Mouse (Mus musculus): Measurements from ENCODE around the gene Evi5. TPM values are rescaled to one million over a fixed set of nuclear protein-coding genes. Genes with fewer than 3 reads are reported as not detected.
A peak's percentile ranks its signal among the peaks of the same experiment; 100 is the strongest.

The Evi5 gene
- 45.9 and 50.2 TPM in 2 replicates for polyA plus RNA-seq (2014; fragmentation: Nextera tagmentation; extraction: Ambion mirVana)

DNA sequence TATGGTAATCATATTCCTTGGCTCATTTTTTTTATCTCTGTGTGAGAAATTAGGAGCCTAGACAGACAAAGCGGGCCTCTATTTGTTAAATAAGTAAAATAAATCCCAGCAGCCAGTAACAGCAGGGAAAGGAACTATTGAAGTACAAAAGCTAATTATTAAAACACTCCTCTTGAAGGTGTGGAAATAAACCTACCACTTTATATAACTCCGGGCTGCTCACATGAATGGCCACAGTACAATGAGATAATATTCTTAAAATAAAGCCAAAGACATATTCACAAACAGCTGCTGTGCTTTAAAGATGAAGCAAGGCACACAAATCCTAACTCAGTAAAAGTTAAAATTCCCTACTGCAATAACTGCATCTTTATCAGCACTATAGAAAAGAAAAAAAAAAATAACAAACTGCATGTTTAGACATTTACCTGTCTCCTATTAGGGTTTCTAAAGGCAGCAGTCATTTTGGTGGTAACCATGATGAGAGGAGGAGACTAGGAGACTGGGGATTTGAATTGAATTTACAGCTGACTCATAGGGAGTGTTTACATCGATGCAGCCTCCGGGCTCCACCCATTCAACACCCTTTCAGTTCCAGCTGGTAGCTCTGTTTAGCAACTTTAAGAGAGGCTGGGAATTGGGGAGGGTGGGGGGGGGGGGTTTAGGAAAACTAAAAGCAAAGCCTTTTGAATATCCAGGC, at the start of gene Evi5:
Evi5 (minus strand) TSS at position 547 of the 700 bp plus-strand sequence.
- Histone ChIP-seq H3K27me3 (ENCODE audit: control insufficient read depth, insufficient read depth, low read length) (no peaks in the 10 kb centered on the region), H3K36me3 (ENCODE audit: control insufficient read depth, insufficient read depth, low read length) (no peaks in the 10 kb centered on the region), H3K4me3 (ENCODE audit: control insufficient read depth in 1 of 2, insufficient read depth in 1 of 2, low read depth in 1 of 2, low read length in 2 of 2) (peak within 1 kb of the TSS; percentile 19 to 26; a peak in 1 of 4 replicates), H3K27ac (replicated peaks in 1 of 2; ENCODE audit: control insufficient read depth in 1 of 2, insufficient read depth in 1 of 2, low read depth in 2 of 2, low read length in 2 of 2) (peak within 1 kb of the TSS; percentile 94 to 98), H3K9me3 (ENCODE audit: control insufficient read depth, low read length) (no peaks in the 10 kb centered on the region), H3K4me1 (ENCODE audit: control insufficient read depth in 2 of 2, insufficient read depth in 2 of 2, low read length in 2 of 2) (peaks cover 6 to 35% of the 10 kb centered on the region in 2 experiments), H3K4me2 (ENCODE audit: low read length) (peak within 1 kb of the TSS; percentile 46), H3K9ac (ENCODE audit: low read length) (peak within 1 kb of the TSS; percentile 14)
- no peak for ATAC-seq (ENCODE audit: insufficient number of reproducible peaks, insufficient read depth, low FRiP score, low read depth)
- WGBS = 25% methylated on average over 4 of the region's 4 CpGs

DNA sequence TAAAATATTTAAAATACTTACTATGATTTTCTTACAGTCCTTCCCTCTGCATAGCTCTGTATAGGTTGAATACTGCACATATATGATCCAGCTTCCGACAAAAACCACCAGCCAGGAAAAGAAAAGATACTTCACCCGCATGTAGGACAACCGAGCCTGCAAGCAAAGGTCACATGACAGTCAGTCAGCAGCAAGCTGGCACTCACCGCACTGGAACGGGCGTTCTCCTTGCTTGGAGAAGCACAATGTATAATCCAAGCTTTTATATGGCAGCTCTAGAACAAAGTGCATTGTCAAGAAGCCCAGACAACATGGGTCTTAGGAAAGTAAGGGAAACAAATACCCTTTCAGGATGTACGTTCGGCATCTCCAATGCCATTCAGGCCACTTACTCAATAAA, 49.7 kb upstream of the Evi5 start:
- no peak overlapping the region for H3K27ac ChIP-seq (replicated peaks in 1 of 2; ENCODE audit: control insufficient read depth in 1 of 2, insufficient read depth in 1 of 2, low read depth in 2 of 2, low read length in 2 of 2)
- no peak overlapping the region for H3K4me2 ChIP-seq (ENCODE audit: low read length)
- ATAC-seq (ENCODE audit: insufficient number of reproducible peaks, insufficient read depth, low FRiP score, low read depth) = no peak
- H3K4me1 ChIP-seq (ENCODE audit: control insufficient read depth in 2 of 2, insufficient read depth in 2 of 2, low read length in 2 of 2) = no peaks in the 10 kb centered on the region
- 79% methylated on average over 8 of the region's 8 CpGs for WGBS
- H3K27me3 ChIP-seq (ENCODE audit: control insufficient read depth, insufficient read depth, low read length) = no peaks in the 10 kb centered on the region
- no peaks in the 10 kb centered on the region for H3K9me3 ChIP-seq (ENCODE audit: control insufficient read depth, low read length)
- no peak overlapping the region for H3K4me3 ChIP-seq (ENCODE audit: control insufficient read depth in 1 of 2, insufficient read depth in 1 of 2, low read depth in 1 of 2, low read length in 2 of 2)
- H3K9ac ChIP-seq (ENCODE audit: low read length) = no peak overlapping the region
- H3K36me3 ChIP-seq (ENCODE audit: control insufficient read depth, insufficient read depth, low read length) = no peaks in the 10 kb centered on the region

- 81% methylated on average over 1 of the region's 1 CpGs for WGBS
- Histone ChIP-seq H3K4me2 (ENCODE audit: low read length) (no peak overlapping the region), H3K27ac (replicated peaks in 1 of 2; ENCODE audit: control insufficient read depth in 1 of 2, insufficient read depth in 1 of 2, low read depth in 2 of 2, low read length in 2 of 2) (no peak overlapping the region), H3K9me3 (ENCODE audit: control insufficient read depth, low read length) (no peaks in the 10 kb centered on the region), H3K4me3 (ENCODE audit: control insufficient read depth in 1 of 2, insufficient read depth in 1 of 2, low read depth in 1 of 2, low read length in 2 of 2) (no peak overlapping the region), H3K4me1 (ENCODE audit: control insufficient read depth in 2 of 2, insufficient read depth in 2 of 2, low read length in 2 of 2) (no peaks in the 10 kb centered on the region), H3K9ac (ENCODE audit: low read length) (no peak overlapping the region), H3K27me3 (ENCODE audit: control insufficient read depth, insufficient read depth, low read length) (no peaks in the 10 kb centered on the region), H3K36me3 (ENCODE audit: control insufficient read depth, insufficient read depth, low read length) (no peaks in the 10 kb centered on the region)
- ATAC-seq (ENCODE audit: insufficient number of reproducible peaks, insufficient read depth, low FRiP score, low read depth) = no peak
Measured at GRCm38 (mm10) chr5:107922836-107923235, 47.9 kb upstream of the Evi5 start.

DNA sequence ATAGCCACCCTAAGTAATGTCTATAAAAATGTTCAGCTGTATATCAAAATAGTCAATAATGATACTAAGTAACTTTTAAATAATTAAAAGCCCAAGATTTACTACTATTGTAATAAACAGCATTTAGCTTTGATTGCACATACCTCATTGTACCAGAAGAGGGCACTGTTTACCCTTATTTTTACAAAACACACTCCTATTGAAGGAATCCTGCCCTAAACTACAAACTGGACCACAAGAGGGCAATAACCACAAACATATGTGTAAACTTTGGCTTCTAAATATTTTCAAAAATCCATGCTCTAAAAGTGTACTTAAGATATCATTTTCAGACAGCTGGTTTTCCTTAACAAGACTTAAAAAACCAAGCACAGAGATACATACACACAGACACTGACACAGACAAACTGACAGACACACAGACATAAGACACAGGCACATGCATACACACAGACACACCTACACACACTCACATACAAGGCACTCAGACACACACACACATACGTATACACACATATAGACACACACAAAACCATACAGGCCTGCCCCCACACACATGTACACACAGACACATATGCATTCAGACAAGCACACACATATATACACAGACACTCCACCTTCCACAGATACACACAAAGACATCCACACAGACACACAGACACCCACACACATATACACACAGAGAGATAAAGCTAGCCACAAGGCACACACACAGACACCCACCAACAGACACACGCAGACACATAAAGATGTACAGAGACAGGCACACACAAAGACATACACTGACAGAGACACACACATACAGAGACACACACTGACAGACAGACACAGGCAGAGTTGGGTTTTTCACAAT, 46.7 kb upstream of the Evi5 start:
- no peaks in the 10 kb centered on the region for H3K36me3 ChIP-seq (ENCODE audit: control insufficient read depth, insufficient read depth, low read length)
- H3K9me3 ChIP-seq (ENCODE audit: control insufficient read depth, low read length) = no peaks in the 10 kb centered on the region
- no peaks in the 10 kb centered on the region for H3K4me1 ChIP-seq (ENCODE audit: control insufficient read depth in 2 of 2, insufficient read depth in 2 of 2, low read length in 2 of 2)
- 68% methylated on average over 2 of the region's 2 CpGs for WGBS
- H3K27me3 ChIP-seq (ENCODE audit: control insufficient read depth, insufficient read depth, low read length) = no peaks in the 10 kb centered on the region
- H3K9ac ChIP-seq (ENCODE audit: low read length) = no peak overlapping the region
- H3K4me2 ChIP-seq (ENCODE audit: low read length) = no peak overlapping the region
- no peak for ATAC-seq (ENCODE audit: insufficient number of reproducible peaks, insufficient read depth, low FRiP score, low read depth)
- no peak overlapping the region for H3K27ac ChIP-seq (replicated peaks in 1 of 2; ENCODE audit: control insufficient read depth in 1 of 2, insufficient read depth in 1 of 2, low read depth in 2 of 2, low read length in 2 of 2)
- H3K4me3 ChIP-seq (ENCODE audit: control insufficient read depth in 1 of 2, insufficient read depth in 1 of 2, low read depth in 1 of 2, low read length in 2 of 2) = no peak overlapping the region

- Histone ChIP-seq H3K4me2 (ENCODE audit: low read length) (no peak overlapping the region), H3K27me3 (ENCODE audit: control insufficient read depth, insufficient read depth, low read length) (no peaks in the 10 kb centered on the region), H3K4me3 (ENCODE audit: control insufficient read depth in 1 of 2, insufficient read depth in 1 of 2, low read depth in 1 of 2, low read length in 2 of 2) (no peak overlapping the region), H3K36me3 (ENCODE audit: control insufficient read depth, insufficient read depth, low read length) (peaks cover under 1% of the 10 kb centered on the region; the same call in 1 of the 2 replicates), H3K27ac (replicated peaks in 1 of 2; ENCODE audit: control insufficient read depth in 1 of 2, insufficient read depth in 1 of 2, low read depth in 2 of 2, low read length in 2 of 2) (no peak overlapping the region), H3K9me3 (ENCODE audit: control insufficient read depth, low read length) (no peaks in the 10 kb centered on the region), H3K4me1 (ENCODE audit: control insufficient read depth in 2 of 2, insufficient read depth in 2 of 2, low read length in 2 of 2) (no peaks in the 10 kb centered on the region), H3K9ac (ENCODE audit: low read length) (no peak overlapping the region)
- WGBS = 41% methylated on average over 4 of the region's 4 CpGs
- no peak for ATAC-seq (ENCODE audit: insufficient number of reproducible peaks, insufficient read depth, low FRiP score, low read depth)
Measured at GRCm38 (mm10) chr5:107915280-107915679, 40.4 kb upstream of the Evi5 start.

- H3K4me3 ChIP-seq (ENCODE audit: control insufficient read depth in 1 of 2, insufficient read depth in 1 of 2, low read depth in 1 of 2, low read length in 2 of 2) = no peak overlapping the region
- H3K4me2 ChIP-seq (ENCODE audit: low read length) = no peak overlapping the region
- H3K9me3 ChIP-seq (ENCODE audit: control insufficient read depth, low read length) = no peaks in the 10 kb centered on the region
- peaks cover 43% of the 10 kb centered on the region for H3K36me3 ChIP-seq (ENCODE audit: control insufficient read depth, insufficient read depth, low read length)
- H3K27ac ChIP-seq (replicated peaks in 1 of 2; ENCODE audit: control insufficient read depth in 1 of 2, insufficient read depth in 1 of 2, low read depth in 2 of 2, low read length in 2 of 2) = no peak overlapping the region
- H3K4me1 ChIP-seq (ENCODE audit: control insufficient read depth in 2 of 2, insufficient read depth in 2 of 2, low read length in 2 of 2) = no peaks in the 10 kb centered on the region
- H3K9ac ChIP-seq (ENCODE audit: low read length) = no peak overlapping the region
- H3K27me3 ChIP-seq (ENCODE audit: control insufficient read depth, insufficient read depth, low read length) = no peaks in the 10 kb centered on the region
- ATAC-seq (ENCODE audit: insufficient number of reproducible peaks, insufficient read depth, low FRiP score, low read depth) = no peak
- 84% methylated on average over 5 of the region's 5 CpGs for WGBS
Measured at GRCm38 (mm10) chr5:107911012-107911411, 36.1 kb upstream of the Evi5 start.

DNA sequence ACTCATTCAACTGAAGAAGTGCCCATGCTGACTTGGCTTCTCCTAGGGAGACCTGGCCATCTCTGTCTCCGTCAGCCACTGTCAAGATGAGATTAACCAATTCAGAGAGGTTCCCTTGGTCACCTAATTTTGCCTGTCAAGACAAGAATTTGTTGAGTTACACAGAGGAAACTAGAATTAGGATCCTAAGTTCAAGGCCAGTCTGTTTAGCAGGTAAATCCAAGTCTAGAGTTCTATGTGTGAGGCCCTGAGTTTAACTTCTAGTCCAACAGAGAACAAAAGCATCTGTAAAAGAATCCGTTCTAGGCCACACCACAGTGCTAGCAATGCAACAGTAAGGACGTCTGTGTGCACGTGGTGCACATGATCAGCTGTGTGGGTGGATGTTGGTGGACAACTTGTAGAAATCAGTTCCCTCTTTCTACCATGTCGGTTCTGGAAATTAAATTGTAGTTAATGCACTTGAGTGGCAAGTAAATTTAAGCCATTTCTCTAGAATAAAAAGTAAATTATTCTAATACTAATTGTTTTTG, 35.2 kb upstream of the Evi5 start:
- ATAC-seq (ENCODE audit: insufficient number of reproducible peaks, insufficient read depth, low FRiP score, low read depth) = no peak
- Histone ChIP-seq H3K9ac (ENCODE audit: low read length) (no peak overlapping the region), H3K36me3 (ENCODE audit: control insufficient read depth, insufficient read depth, low read length) (peaks cover 52% of the 10 kb centered on the region), H3K4me3 (ENCODE audit: control insufficient read depth in 1 of 2, insufficient read depth in 1 of 2, low read depth in 1 of 2, low read length in 2 of 2) (no peak overlapping the region), H3K27ac (replicated peaks in 1 of 2; ENCODE audit: control insufficient read depth in 1 of 2, insufficient read depth in 1 of 2, low read depth in 2 of 2, low read length in 2 of 2) (no peak overlapping the region), H3K9me3 (ENCODE audit: control insufficient read depth, low read length) (no peaks in the 10 kb centered on the region), H3K4me2 (ENCODE audit: low read length) (no peak overlapping the region), H3K27me3 (ENCODE audit: control insufficient read depth, insufficient read depth, low read length) (no peaks in the 10 kb centered on the region), H3K4me1 (ENCODE audit: control insufficient read depth in 2 of 2, insufficient read depth in 2 of 2, low read length in 2 of 2) (no peaks in the 10 kb centered on the region)
- WGBS = 61% methylated on average over 5 of the region's 5 CpGs

All from heart, embryonic 14.5 days (tissue).